Mouse (Mus musculus) naive thymus-derived CD4-positive, alpha-beta T cell, adult 2 months (primary cell): ENCODE data around the gene Ampd2.
A peak's percentile ranks its signal among the peaks of the same experiment; 100 is the strongest.

Experiments
- DNase-seq: peaks from one replicate; pipeline ENCODE4 v3.0.0-alpha.2; 2011; ENCODE audit warnings: low read depth

Ampd2 gene

GRCm38 (mm10) chr3:108094976-108095760, 8.7 kb upstream of the Ampd2 start:
- no peak for DNase-seq

GRCm38 (mm10) chr3:108094146-108094545, 7.7 kb upstream of the Ampd2 start:
- DNase-seq, result no peak

GRCm38 (mm10) chr3:108093306-108093705, 6.9 kb upstream of the Ampd2 start:
- DNase-seq, result no peak

- no peak for DNase-seq
Measured at GRCm38 (mm10) chr3:108092536-108093115, 6.2 kb upstream of the Ampd2 start, which contains the start of gene Gnat2. Gnat2 (plus strand) TSS chr3:108092789.

- DNase-seq, result no peak
Measured at GRCm38 (mm10) chr3:108092030-108092429, 5.6 kb upstream of the Ampd2 start.

- DNase-seq, result no peak
Measured at GRCm38 (mm10) chr3:108090561-108090960, 4.1 kb upstream of the Ampd2 start.

GRCm38 (mm10) chr3:108089916-108090315, 3.5 kb upstream of the Ampd2 start:
- DNase-seq, result no peak

- DNase-seq, result no peak
Measured at GRCm38 (mm10) chr3:108088842-108089380, 2.5 kb upstream of the Ampd2 start.

- no peak for DNase-seq
Measured at GRCm38 (mm10) chr3:108087329-108087728, 878 bp upstream of the Ampd2 start.

- peak; percentile 37 for DNase-seq
Measured at GRCm38 (mm10) chr3:108085721-108086469, 556 bp downstream of the Ampd2 start.

- DNase-seq, result peak; percentile 85
Measured at GRCm38 (mm10) chr3:108085281-108085720, 1.1 kb downstream of the Ampd2 start.

GRCm38 (mm10) chr3:108084767-108085270, 1.6 kb downstream of the Ampd2 start:
- no peak for DNase-seq

- peak; percentile 14 for DNase-seq
Measured at GRCm38 (mm10) chr3:108083904-108084407, 2.5 kb downstream of the Ampd2 start.

- DNase-seq, result no peak
Measured at GRCm38 (mm10) chr3:108083161-108083560, 3.3 kb downstream of the Ampd2 start.

- no peak for DNase-seq
Measured at GRCm38 (mm10) chr3:108082251-108082875, 4.1 kb downstream of the Ampd2 start.

GRCm38 (mm10) chr3:108081681-108082080, 4.8 kb downstream of the Ampd2 start:
- no peak for DNase-seq

GRCm38 (mm10) chr3:108076836-108077235, 9.6 kb downstream of the Ampd2 start:
- DNase-seq, result no peak

- no peak for DNase-seq
Measured at GRCm38 (mm10) chr3:108072983-108073569, 13.4 kb downstream of the Ampd2 start.

- DNase-seq, result peak; percentile 84
Measured at GRCm38 (mm10) chr3:108070295-108071293, 15.9 kb downstream of the Ampd2 start.
